Mouse (Mus musculus) liver, postnatal 0 days (tissue): ENCODE measurements at regions not wholly inside any gene's neighbourhood (a gene's known extent, or its start where the extent isn't known, plus 50 kb on each side); places are given as distances from the start of the nearest gene placed in this dataset.

Source experiments
- CTCF ChIP-seq: sonication (generic); IDR thresholded peaks from 2 replicates; pipeline ENCODE4 v1.5.1; 2016; ENCODE audit warnings: antibody characterized with exemption, low read depth
- EP300 ChIP-seq: IDR thresholded peaks from 2 replicates; pipeline ENCODE4 v1.6.1; 2016; ENCODE audit warnings: antibody characterized with exemption, low read depth, mild to moderate bottlenecking

GRCm38 (mm10) chr5:97223238-97223857, 112.0 kb upstream of the Paqr3 start:
- TF ChIP-seq CTCF (no peak), EP300 (no peak)
